Mouse (Mus musculus) cerebellum, adult 9-11 months (tissue): Measurements from ENCODE around the gene Sema6c.

Experiments used
- DNase-seq: peaks from one replicate; pipeline ENCODE4 v3.0.0; 2022

Gene Sema6c

DNA sequence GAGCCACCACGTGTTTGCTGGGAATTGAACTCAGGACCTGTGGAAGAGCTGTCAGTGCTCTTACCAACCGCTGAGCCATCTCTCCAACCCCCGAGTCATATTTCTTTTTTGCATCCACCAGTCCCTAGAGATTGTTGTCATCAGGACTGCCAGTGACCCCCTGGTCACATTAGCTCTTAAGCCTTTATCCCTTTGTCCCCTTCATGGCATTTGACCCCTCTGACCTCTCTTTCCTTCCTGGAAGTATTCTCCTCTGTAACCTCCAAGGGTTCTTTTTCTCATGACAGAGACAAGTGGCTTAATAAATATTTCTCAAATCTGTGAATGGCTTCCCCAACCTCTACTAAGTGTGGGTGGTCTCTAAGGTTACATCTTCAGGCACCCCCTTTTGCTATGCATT lies 12.3 kb upstream of the Sema6c start:
- no peak for DNase-seq

- DNase-seq: no peak
These were observed 6.4 kb upstream of the Sema6c start for GRCm38 (mm10) chr3:95153874-95154273.

GRCm38 (mm10) chr3:95159511-95159986 lies 708 bp upstream of the Sema6c start:
- DNase-seq: peak; percentile 42

DNA sequence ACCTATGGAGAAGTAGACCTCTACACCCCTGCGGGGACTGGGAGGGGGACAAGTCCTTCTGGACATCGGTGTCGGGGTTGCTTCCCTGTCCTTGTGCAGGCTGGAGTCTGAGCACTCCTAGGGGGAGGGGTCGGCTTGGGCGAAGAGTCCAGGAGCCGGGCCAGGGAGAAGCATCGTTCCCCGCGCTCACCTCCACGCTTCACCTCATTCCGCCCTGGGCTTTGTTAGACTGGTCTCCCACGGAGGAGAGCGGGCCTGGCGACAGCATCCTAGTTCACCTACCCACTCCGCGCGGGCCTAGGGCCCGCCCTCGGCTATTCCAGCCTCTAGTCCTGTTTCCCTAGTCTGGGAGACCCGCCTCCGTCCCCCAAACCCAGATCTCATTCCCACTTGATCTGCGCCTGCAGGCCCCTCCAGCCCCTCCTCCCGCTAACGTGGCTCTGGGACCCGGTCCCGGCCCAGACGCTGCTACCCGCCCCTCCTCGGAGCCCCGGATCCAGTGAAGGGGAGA lies 839 bp downstream of the Sema6c start:
- peak; percentile 69 for DNase-seq

- DNase-seq: peak; percentile 51
These were observed 1.5 kb downstream of the Sema6c start for GRCm38 (mm10) chr3:95161618-95162344.

- DNase-seq: no peak
These were observed 2.0 kb downstream of the Sema6c start for GRCm38 (mm10) chr3:95162345-95162628.

- peak; percentile 41 for DNase-seq
These were observed 3.4 kb downstream of the Sema6c start for GRCm38 (mm10) chr3:95163419-95164255.

DNA sequence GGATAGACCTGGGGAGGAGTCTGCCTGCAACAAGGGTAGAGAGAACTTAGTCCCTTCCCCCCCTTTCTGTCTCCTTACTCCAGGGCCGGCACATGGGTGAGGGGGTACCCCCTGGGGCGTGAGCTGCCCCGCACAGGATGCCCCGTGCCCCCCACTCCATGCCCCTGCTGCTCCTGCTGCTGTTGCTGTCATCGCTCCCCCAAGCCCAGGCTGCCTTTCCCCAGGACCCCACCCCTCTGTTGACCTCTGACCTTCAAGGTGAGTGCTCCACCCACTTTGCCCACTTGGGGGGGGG lies 3.9 kb downstream of the Sema6c start:
- DNase-seq: peak; percentile 40

DNA sequence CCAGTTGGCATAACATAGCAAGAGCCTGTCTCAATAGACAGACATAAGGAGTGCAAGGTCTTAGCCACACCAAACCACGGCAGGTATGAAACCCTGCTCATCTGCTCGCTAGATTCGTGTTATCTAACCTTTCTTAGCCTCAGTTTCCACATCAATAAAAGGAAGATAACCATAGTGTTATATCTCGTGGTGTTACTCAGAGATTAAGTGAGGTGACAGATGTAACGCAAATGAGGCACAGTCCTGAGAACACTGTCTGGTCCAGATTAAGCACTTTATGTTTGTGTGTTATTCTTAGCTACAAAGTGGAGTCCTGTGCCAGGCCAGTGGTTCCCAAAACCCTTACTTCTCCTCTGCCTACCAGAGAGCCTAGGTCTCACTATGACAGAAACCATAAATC lies 4.6 kb downstream of the Sema6c start:
- no peak for DNase-seq

DNA sequence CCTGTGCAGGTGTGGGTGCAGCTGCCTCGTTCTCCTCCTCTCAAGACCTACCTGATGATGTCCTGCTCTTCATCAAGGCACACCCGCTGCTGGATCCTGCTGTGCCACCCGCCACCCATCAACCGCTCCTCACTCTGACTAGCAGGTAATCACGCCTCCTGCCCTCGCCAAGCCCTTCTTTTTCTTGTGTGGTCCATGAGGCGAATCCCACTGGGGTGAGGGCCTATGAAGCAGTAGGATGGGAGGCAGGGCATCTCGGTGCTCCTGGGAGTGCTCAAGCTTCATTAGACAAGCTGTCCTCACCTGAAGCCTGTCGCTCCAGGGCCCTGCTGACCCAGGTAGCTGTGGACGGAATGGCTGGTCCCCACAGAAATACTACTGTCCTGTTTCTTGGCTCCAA lies 9.7 kb downstream of the Sema6c start:
- no peak for DNase-seq

- no peak for DNase-seq
These were observed 10.8 kb downstream of the Sema6c start for GRCm38 (mm10) chr3:95171105-95171504.

- no peak for DNase-seq
These were observed 12.4 kb downstream of the Sema6c start for GRCm38 (mm10) chr3:95172526-95173255.

DNA sequence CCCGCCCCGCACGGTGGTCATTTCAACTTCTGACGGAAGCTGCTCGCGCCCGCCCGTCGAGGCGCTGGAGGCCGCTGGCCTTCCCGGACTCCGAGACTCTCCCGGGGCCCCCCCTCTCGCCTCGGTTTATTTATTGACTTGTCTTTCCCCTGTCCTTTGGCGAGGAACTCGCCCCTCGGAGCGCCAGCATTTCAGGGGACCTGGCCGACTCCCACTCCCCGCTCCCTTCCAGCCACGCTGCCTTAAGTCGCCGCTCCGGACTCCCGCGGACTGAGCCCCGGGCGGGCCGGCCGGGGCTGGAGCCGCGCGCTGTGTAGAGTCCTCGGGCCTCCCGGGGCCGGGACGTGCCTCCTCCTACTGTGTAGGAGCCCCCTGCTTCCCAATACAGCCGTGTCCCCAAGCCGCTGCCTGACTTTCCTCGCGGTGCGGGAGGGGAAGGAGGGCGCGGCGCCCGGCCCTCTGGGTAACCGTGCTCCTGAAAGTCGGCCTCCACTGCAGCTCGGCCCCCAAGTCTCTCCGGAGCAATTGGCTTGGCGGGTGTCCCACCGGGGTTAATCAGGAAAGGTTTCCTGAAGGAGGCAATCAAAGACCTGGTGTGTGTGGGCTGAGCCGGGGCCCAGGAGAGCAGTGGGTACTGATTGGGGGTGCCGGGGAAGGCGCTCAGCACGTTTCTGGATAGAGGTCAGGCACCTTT lies 13.1 kb downstream of the Sema6c start:
- DNase-seq: peak; percentile 42

DNA sequence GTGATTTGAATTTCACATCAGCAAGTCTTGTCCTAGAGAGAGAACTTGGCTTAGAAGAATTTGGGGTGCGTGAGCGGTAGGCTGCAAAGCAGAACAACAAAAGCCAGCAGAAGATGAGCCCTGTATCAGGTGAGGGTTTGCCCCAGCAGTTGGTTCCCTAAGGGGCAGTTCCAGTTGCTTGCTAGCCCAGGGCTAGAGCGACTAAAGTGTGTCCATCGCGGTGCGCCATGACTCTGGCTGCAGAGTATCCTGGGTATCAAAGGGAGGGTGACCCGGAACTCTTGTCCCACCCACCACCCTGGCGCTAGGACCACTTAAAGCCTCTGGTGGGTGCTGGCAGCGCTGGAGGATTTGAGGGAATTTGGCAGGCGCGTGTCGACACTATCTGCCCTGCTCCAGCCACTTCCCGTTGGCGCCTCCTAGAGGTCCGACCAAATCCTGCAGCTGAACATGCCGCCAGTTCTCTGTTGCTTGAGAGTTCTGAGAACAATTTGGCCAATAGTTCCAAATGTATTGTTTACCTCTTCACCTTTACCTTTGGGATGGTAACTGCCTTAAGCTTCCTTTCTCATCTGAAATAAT lies 13.8 kb downstream of the Sema6c start:
- DNase-seq: peak; percentile 81

DNA sequence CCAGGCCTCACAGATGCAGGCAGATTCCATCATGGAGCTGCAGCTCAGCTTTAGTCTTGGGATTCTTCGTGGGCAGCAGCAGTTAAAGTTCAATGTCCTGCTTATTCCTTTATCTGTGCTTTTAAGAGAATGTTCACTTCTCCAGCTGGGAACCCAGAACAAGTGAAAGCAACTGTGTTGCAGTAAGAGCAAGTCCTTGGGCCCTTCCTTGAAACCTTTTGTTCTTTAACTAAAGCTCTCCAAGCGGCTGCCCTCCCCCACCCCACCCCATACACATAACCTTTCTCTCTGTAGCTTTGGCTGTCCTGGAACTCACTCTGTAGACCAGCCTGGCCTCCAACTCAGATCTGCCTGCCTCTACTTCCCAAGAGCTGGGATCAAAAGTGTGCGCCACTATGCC lies 16.2 kb downstream of the Sema6c start:
- DNase-seq: no peak

GRCm38 (mm10) chr3:95177583-95177982 lies 17.3 kb downstream of the Sema6c start:
- no peak for DNase-seq

GRCm38 (mm10) chr3:95178948-95179347 lies 18.7 kb downstream of the Sema6c start:
- DNase-seq: no peak

DNA sequence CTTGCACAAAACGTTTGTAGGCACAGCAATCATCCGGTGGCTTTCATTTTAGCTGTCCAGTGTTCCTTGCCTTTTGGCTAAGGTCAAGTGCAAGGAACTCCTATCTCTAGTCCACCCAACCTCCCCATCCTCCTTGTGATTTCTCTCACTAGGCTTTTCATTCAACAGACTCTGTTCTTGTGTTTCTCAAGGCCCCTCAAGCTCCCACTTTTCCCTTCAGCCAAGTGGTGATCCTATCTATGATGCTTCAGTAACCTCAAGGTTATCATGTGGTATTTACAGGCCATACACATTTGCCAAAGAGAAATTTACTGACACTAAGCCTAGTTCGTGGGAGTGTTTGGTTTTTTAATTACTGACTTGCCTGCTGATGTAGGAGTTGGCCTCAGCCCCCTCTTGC lies 19.6 kb downstream of the Sema6c start:
- DNase-seq: no peak

- no peak for DNase-seq
These were observed 21.6 kb downstream of the Sema6c start for GRCm38 (mm10) chr3:95181841-95182240.

DNA sequence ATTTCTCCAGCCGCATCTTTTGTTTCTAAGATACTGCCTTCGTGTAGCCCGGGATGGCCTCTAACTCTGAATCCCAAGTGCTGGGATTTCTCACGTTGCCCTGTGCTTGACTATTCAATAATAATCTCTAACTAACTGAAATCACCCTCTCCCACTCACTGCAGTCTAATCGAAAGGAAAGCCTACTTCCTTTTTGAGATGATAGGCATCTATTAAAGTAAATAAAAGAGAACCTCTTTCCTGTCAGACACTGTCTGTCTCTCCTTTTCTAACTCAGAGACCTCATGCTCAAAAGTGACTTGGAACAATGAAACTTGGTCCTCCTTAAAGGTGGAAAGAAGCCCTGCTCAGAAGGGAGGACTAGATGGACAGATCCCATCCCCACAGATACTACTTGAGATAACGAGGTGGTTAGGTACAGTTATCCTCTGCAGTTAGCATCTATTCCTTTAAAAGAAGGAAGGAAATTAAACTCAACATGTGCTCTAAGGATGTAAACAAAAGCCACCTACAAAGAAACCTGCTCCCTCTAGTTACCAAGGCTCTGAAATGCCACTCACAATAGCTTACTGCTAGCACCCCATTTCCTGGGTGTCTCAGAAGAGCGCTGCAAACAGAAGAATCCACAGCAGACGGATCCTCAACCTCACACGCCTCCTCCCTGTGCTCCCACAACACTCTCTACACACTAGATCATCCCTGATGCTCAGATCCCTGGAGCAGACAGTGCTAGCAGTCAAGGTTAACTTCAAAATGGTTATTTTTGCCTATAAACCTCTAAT lies 24.7 kb downstream of the Sema6c start:
- DNase-seq: no peak

DNA sequence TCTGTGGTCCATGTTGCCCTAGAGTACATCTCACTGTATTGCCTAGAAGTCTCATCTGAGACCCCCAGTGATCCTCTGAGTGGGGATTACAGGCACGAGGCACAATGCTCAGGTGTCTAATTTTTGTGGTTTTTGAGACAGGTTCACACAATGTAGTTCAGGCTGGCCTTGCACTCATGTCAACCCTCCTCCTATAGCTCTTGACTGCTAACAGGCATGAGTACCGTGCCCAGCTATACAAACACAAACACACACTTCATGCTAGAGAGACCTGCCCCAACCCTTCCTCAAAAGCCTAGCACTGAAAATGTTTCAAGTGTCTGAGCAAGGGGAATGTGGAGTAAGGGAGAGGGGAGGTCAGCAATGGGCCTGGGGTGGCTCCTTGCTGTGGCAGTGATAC lies 25.8 kb downstream of the Sema6c start:
- DNase-seq: no peak

DNA sequence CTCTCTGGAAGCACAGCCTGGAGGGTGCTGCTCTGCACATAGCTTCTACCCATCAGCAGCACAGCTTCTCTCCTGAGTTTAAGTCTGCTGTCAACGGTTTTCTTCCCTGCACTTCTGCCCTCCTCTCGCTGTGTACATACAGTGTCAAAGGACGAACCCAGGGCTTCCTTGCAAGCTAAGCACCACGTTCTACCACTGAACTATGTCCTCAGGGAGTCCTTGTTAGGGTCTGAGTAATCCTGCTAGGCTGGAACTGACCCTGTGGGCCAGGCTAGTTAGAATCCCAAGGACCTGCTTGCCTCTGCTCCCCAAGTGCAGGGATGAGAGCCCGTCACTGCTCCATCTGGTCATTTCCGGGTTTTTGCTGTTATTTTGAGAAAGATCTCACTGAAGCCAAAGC lies 26.6 kb downstream of the Sema6c start:
- DNase-seq: no peak
